Mouse (Mus musculus): ENCODE measurements around the gene Homer3. TPM values are rescaled to one million over a fixed set of nuclear protein-coding genes. Genes with fewer than 3 reads are reported as not detected.

Homer3 gene
- polyA plus RNA-seq, 2 experiments from 2014 or later: 0.62 to 1.6 TPM

- no peak for ATAC-seq
Observed at GRCm38 (mm10) chr8:70340659-70341058, 58.0 kb downstream of the Homer3 start.

- ATAC-seq: no peak
Observed at GRCm38 (mm10) chr8:70342007-70342406, 59.4 kb downstream of the Homer3 start.

- ATAC-seq: no peak
Observed at GRCm38 (mm10) chr8:70343076-70343475, 60.4 kb downstream of the Homer3 start.

GRCm38 (mm10) chr8:70343696-70344095 lies 61.1 kb downstream of the Homer3 start:
- no peak for ATAC-seq

Other genes with a start within 250 kb of the Homer3 start
- 10 to 100 TPM; 43.3 to 70.0 TPM for gene Mau2, start 240.1 kb upstream of the Homer3 start, polyA plus RNA-seq (2017; shearing (Covaris generic))
- 10 to 100 TPM; 51.1 to 80.3 TPM for gene Sugp1, start 240.0 kb upstream of the Homer3 start, polyA plus RNA-seq (2017; shearing (Covaris generic))
- 1 to 10 TPM in 1 of 2 experiments, under 1 TPM in 1; 0.60 to 1.1 TPM for gene Tm6sf2, start 209.9 kb upstream of the Homer3 start, polyA plus RNA-seq (2017; shearing (Covaris generic))
- not detected for gene Hapln4, start 199.4 kb upstream of the Homer3 start, polyA plus RNA-seq (2017; shearing (Covaris generic))
- gene Ncan, start 162.0 kb upstream of the Homer3 start, polyA plus RNA-seq (2017; shearing (Covaris generic)): not detected
- 10 to 100 TPM; 43.0 to 59.3 TPM for gene Nr2c2ap, start 151.5 kb upstream of the Homer3 start, polyA plus RNA-seq (2017; shearing (Covaris generic))
- gene Rfxank, start 143.7 kb upstream of the Homer3 start, polyA plus RNA-seq (2017; shearing (Covaris generic)): 10 to 100 TPM; 67.2 to 81.8 TPM
- gene Borcs8, start 143.3 kb upstream of the Homer3 start, polyA plus RNA-seq (2017; shearing (Covaris generic)): 10 to 100 TPM; 76.8 to 91.1 TPM
- gene Mef2b, start 143.1 kb upstream of the Homer3 start, polyA plus RNA-seq (2017; shearing (Covaris generic)): 1 to 10 TPM in 1 of 2 experiments, not detected in 1; 1.5 TPM
- 10 to 100 TPM; 25.3 to 54.7 TPM for gene Tmem161a, start 110.5 kb upstream of the Homer3 start, polyA plus RNA-seq (2017; shearing (Covaris generic))
- 1 to 10 TPM; 6.2 to 9.7 TPM for gene Slc25a42, start 70.5 kb upstream of the Homer3 start, polyA plus RNA-seq (2017; shearing (Covaris generic))
- 10 to 100 TPM; 19.9 to 35.1 TPM for gene Sugp2, start 48.6 kb upstream of the Homer3 start, polyA plus RNA-seq (2017; shearing (Covaris generic))
- 10 to 100 TPM in 1 of 2 experiments, 1 to 10 TPM in 1; 8.9 to 13.9 TPM for gene Armc6, start 48.4 kb upstream of the Homer3 start, polyA plus RNA-seq (2017; shearing (Covaris generic))
- 10 to 100 TPM; 57.8 to 74.2 TPM for gene Ddx49, start 19.7 kb downstream of the Homer3 start, polyA plus RNA-seq (2017; shearing (Covaris generic))
- 100 to 1,000 TPM; 321 to 359 TPM for gene Cope, start 19.7 kb downstream of the Homer3 start, polyA plus RNA-seq (2017; shearing (Covaris generic))
- gene Cers1, start 32.9 kb downstream of the Homer3 start, polyA plus RNA-seq (2017; shearing (Covaris generic)): not detected
- gene Gdf1, start 47.0 kb downstream of the Homer3 start, polyA plus RNA-seq (2017; shearing (Covaris generic)): under 1 TPM in 1 of 2 experiments, not detected in 1; 0.71 TPM
- 10 to 100 TPM; 11.4 to 14.5 TPM for gene Upf1, start 70.5 kb downstream of the Homer3 start, polyA plus RNA-seq (2017; shearing (Covaris generic))
- under 1 TPM in 1 of 2 experiments, not detected in 1; 0.28 TPM for gene Comp, start 90.7 kb downstream of the Homer3 start, polyA plus RNA-seq (2017; shearing (Covaris generic))
- gene Crtc1, start 156.8 kb downstream of the Homer3 start, polyA plus RNA-seq (2017; shearing (Covaris generic)): 1 to 10 TPM; 7.6 to 9.3 TPM
- gene Klhl26, start 194.1 kb downstream of the Homer3 start, polyA plus RNA-seq (2017; shearing (Covaris generic)): 10 to 100 TPM in 1 of 2 experiments, 1 to 10 TPM in 1; 7.2 to 20.1 TPM
- gene Tmem59l, start 204.5 kb downstream of the Homer3 start, polyA plus RNA-seq (2017; shearing (Covaris generic)): not detected
- gene Crlf1, start 210.3 kb downstream of the Homer3 start, polyA plus RNA-seq (2017; shearing (Covaris generic)): not detected
- gene Rex1bd, start 223.9 kb downstream of the Homer3 start, polyA plus RNA-seq (2017; shearing (Covaris generic)): 10 to 100 TPM; 82.2 to 83.2 TPM
- 1,000 to 10,000 TPM; 3,148 to 3,732 TPM for gene Uba52, start 228.0 kb downstream of the Homer3 start, polyA plus RNA-seq (2017; shearing (Covaris generic))
- 100 to 1,000 TPM; 117 to 159 TPM for gene Fkbp8, start 244.9 kb downstream of the Homer3 start, polyA plus RNA-seq (2017; shearing (Covaris generic))
- gene Kxd1, start 245.1 kb downstream of the Homer3 start, polyA plus RNA-seq (2017; shearing (Covaris generic)): 100 to 1,000 TPM; 146 to 173 TPM